Mouse (Mus musculus) liver, embryonic 12.5 days (tissue): Measurements from ENCODE around the gene Spem2. TPM values are rescaled to one million over a fixed set of nuclear protein-coding genes. Genes with fewer than 3 reads are reported as not detected.
A peak's percentile ranks its signal among the peaks of the same experiment; 100 is the strongest.

Experiments used
- ATAC-seq: fragments of 200-750 bp; cut with Nextera tagmentation; 2 replicates; pipeline ENCODE4 v1.8.0; 2017; ENCODE audit warnings: moderate number of reproducible peaks, mild to moderate bottlenecking, moderate library complexity
- H3K27ac ChIP-seq: fragments of 300-500 bp; sonication (generic); 2 replicates; pipeline ENCODE4 v1.5.1; 2016; ENCODE audit warnings: mild to moderate bottlenecking
- H3K27me3 ChIP-seq: fragments of 300-500 bp; sonication (generic); replicated peaks from 2 replicates; pipeline ENCODE4 v1.6.1; 2016; ENCODE audit warnings: mild to moderate bottlenecking, moderate library complexity
- H3K36me3 ChIP-seq: fragments of 300-500 bp; sonication (generic); 2 replicates; pipeline ENCODE4 v1.6.1; 2016; ENCODE audit warnings: mild to moderate bottlenecking, moderate library complexity
- H3K4me1 ChIP-seq: fragments of 300-500 bp; sonication (generic); 2 replicates; pipeline ENCODE4 v1.6.1; 2016
- H3K4me2 ChIP-seq: fragments of 300-500 bp; sonication (generic); 2 replicates; pipeline ENCODE4 v1.6.1; 2016; ENCODE audit warnings: mild to moderate bottlenecking, moderate library complexity
- H3K4me3 ChIP-seq: fragments of 300-500 bp; sonication (generic); 2 replicates; pipeline ENCODE4 v1.5.1; 2016; ENCODE audit warnings: mild to moderate bottlenecking, moderate library complexity
- H3K9ac ChIP-seq: fragments of 300-500 bp; sonication (generic); 2 replicates; pipeline ENCODE4 v1.6.1; 2016; ENCODE audit warnings: mild to moderate bottlenecking, moderate library complexity
- H3K9me3 ChIP-seq: fragments of 300-500 bp; sonication (generic); replicated peaks from 2 replicates; pipeline ENCODE4 v1.6.1; 2016; ENCODE audit warnings: mild to moderate bottlenecking, moderate library complexity
- WGBS: fragments of 180-500 bp; shearing (Covaris S2); methylation state at CpG from one replicate; pipeline ENCODE4 v1.1.7; 2016; ENCODE audit not compliant: insufficient replicate concordance; 5-methylcytosine and 5-hydroxymethylcytosine counted together
- polyA plus RNA-seq: library from polyadenylated mRNA; unstranded; fragments of >200 nt; fragmentation: Nextera tagmentation; extraction: Ambion mirVana; gene quantifications from 2 replicates; pipeline ENCODE4 v1.2.1, GENCODE M21; 2016

The Spem2 gene
- polyA plus RNA-seq, 1 experiment from 2014 or later = not detected

GRCm38 (mm10) chr11:69795168-69795982 lies 22.9 kb downstream of the Spem2 start, which contains the start of gene Chrnb1:
TSS of gene Chrnb1 (minus strand) at chr11:69795943.
- Histone ChIP-seq H3K27me3 (peaks cover 70% of the 10 kb centered on the region), H3K36me3 (no peaks in the 10 kb centered on the region), H3K9me3 (no peaks in the 10 kb centered on the region), H3K4me1 (peaks cover 20% of the 10 kb centered on the region), H3K27ac (no peak within 1 kb of the TSS), H3K9ac (peak within 1 kb of the TSS; percentile 64), H3K4me3 (peak within 1 kb of the TSS; percentile 54), H3K4me2 (peak within 1 kb of the TSS; percentile 88)
- ATAC-seq = peak; percentile 99
- WGBS = 2% methylated on average over 52 of the region's 52 CpGs

GRCm38 (mm10) chr11:69793429-69793828 lies 24.8 kb downstream of the Spem2 start:
- no peak for ATAC-seq
- Histone ChIP-seq H3K9me3 (no peaks in the 10 kb centered on the region), H3K36me3 (no peaks in the 10 kb centered on the region), H3K27ac (no peak overlapping the region), H3K4me2 (no peak overlapping the region), H3K4me3 (no peak overlapping the region), H3K27me3 (peaks cover 51% of the 10 kb centered on the region), H3K9ac (no peak overlapping the region), H3K4me1 (peaks cover 14% of the 10 kb centered on the region)
- WGBS = 40% methylated on average over 5 of the region's 5 CpGs

- no peak overlapping the region for H3K4me2 ChIP-seq
- no peak overlapping the region for H3K4me3 ChIP-seq
- H3K9ac ChIP-seq = no peak overlapping the region
- 51% methylated on average over 5 of the region's 5 CpGs for WGBS
- peaks cover 14% of the 10 kb centered on the region for H3K4me1 ChIP-seq
- no peaks in the 10 kb centered on the region for H3K9me3 ChIP-seq
- H3K27ac ChIP-seq = no peak overlapping the region
- ATAC-seq = no peak
- H3K36me3 ChIP-seq = no peaks in the 10 kb centered on the region
- peaks cover 31% of the 10 kb centered on the region for H3K27me3 ChIP-seq
Observed at GRCm38 (mm10) chr11:69791420-69791819, 26.8 kb downstream of the Spem2 start.

DNA sequence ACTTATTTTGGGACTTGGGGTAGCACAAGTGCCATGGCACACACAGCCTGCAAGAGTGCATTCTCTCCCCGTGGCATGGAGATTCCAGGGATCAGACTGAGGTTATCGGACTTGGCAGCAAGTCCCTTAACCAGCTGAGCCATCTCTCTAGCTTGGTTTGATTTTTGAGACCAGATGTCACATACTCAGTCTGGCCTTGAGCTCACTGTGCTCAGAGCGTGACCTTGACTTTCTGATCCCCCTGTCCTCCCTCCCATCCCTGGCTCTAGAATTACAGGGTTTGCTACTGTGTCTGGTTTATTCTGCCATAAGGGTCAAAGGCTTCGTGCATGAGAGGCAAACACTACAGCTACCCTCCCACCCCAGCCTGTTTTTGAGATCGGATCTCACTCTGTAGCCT lies 28.8 kb downstream of the Spem2 start:
- no peaks in the 10 kb centered on the region for H3K36me3 ChIP-seq
- H3K4me3 ChIP-seq = no peak overlapping the region
- no peak overlapping the region for H3K27ac ChIP-seq
- WGBS = 55% methylated on average over 5 of the region's 5 CpGs
- H3K27me3 ChIP-seq = peaks cover 23% of the 10 kb centered on the region
- H3K4me2 ChIP-seq = no peak overlapping the region
- peaks cover 10% of the 10 kb centered on the region for H3K4me1 ChIP-seq
- no peaks in the 10 kb centered on the region for H3K9me3 ChIP-seq
- no peak overlapping the region for H3K9ac ChIP-seq
- ATAC-seq = no peak

DNA sequence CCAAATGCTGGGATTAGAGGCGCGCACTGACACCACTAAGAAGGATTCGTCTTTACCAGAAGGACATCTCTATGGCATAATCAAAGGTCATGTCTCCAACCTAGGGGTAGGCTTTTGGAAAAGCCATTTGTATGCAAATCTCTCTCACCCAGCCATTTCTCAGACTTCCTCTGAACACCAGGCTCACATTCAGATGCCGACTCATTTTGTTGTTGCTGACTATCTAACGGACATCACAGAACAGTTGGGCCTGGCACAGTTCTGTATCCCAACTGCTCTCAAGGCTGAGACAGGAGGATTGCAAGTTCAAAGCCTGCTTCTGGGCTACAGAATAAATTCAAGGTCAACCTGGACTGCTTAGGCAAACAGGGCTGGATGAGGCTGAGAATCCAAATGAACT lies 31.0 kb downstream of the Spem2 start:
- no peak for ATAC-seq
- no peak overlapping the region for H3K4me2 ChIP-seq
- WGBS = 71% methylated on average over 5 of the region's 5 CpGs
- no peaks in the 10 kb centered on the region for H3K36me3 ChIP-seq
- no peak overlapping the region for H3K4me3 ChIP-seq
- peaks cover 12% of the 10 kb centered on the region; the same call in 1 of the 2 replicates for H3K27me3 ChIP-seq
- H3K4me1 ChIP-seq = peaks cover 14% of the 10 kb centered on the region
- H3K27ac ChIP-seq = no peak overlapping the region
- H3K9ac ChIP-seq = no peak overlapping the region
- no peaks in the 10 kb centered on the region for H3K9me3 ChIP-seq

DNA sequence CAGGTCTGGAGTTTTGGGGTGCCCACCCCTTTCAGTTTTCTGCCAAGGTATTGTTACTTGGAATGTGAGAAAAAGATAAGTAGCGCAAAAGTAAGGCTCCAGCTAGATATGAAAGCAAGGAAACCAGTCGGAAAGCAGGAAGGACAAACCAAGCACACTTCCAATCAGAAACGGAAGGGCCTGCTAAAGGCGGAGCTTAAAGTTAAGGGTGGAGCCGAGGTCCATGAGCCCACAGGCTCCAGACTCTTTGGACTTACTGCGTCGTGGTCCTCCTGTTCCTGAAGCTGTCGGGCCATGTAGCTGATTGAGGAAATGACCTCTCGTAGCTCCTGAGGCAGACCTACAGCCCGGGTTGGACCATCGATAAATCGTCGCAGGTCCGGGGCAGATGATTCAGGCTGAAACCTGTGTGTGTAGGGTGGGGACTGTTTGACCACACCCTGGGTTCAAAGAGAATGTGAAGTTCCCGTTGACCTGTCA lies 33.4 kb downstream of the Spem2 start:
- peak; percentile 84 for ATAC-seq
- WGBS = 8% methylated on average over 15 of the region's 15 CpGs
- peak overlapping the region; percentile 50 for H3K9ac ChIP-seq
- H3K27ac ChIP-seq = peak overlapping the region; percentile 52
- peak overlapping the region; percentile 65 for H3K4me2 ChIP-seq
- H3K4me1 ChIP-seq = peaks cover 14% of the 10 kb centered on the region
- H3K27me3 ChIP-seq = peaks cover 28% of the 10 kb centered on the region
- H3K4me3 ChIP-seq = peak overlapping the region; percentile 46
- H3K9me3 ChIP-seq = no peaks in the 10 kb centered on the region
- no peaks in the 10 kb centered on the region for H3K36me3 ChIP-seq

- Histone ChIP-seq H3K4me1 (peaks cover 20% of the 10 kb centered on the region), H3K27ac (no peak overlapping the region), H3K36me3 (peaks cover 6% of the 10 kb centered on the region; the same call in 1 of the 2 replicates), H3K4me3 (no peak overlapping the region), H3K9me3 (no peaks in the 10 kb centered on the region), H3K9ac (no peak overlapping the region), H3K4me2 (no peak overlapping the region), H3K27me3 (peaks cover 58% of the 10 kb centered on the region)
- ATAC-seq = no peak
- WGBS = 46% methylated on average over 4 of the region's 4 CpGs
Observed at GRCm38 (mm10) chr11:69781828-69782227, 36.4 kb downstream of the Spem2 start.

DNA sequence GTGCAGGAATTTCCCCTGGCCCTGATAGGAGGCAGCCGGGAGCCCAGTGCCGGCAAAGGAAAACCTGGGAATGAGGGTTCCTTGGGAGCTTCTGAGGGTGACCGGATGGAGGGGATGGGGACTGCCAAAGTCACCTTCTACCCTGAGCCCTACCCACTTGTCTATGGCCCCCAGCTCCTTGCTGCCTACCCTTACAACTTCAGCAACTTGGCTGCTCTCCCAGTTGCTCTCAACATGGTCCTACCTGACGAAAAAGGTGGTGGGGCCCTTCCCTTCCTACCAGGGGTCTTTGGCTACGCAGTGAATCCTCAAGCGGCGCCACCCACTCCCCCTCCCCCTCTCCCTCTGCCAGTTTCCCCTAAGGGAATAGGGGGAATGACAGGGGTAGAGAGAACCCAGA lies 39.3 kb downstream of the Spem2 start:
- Histone ChIP-seq H3K36me3 (peaks cover 11% of the 10 kb centered on the region; the same call in 1 of the 2 replicates), H3K4me3 (no peak overlapping the region), H3K4me1 (peaks cover 5% of the 10 kb centered on the region; the same call in 1 of the 2 replicates), H3K4me2 (no peak overlapping the region), H3K9me3 (no peaks in the 10 kb centered on the region), H3K27ac (no peak overlapping the region), H3K9ac (no peak overlapping the region), H3K27me3 (peaks cover 81% of the 10 kb centered on the region)
- WGBS = 49% methylated on average over 7 of the region's 7 CpGs
- ATAC-seq = no peak

DNA sequence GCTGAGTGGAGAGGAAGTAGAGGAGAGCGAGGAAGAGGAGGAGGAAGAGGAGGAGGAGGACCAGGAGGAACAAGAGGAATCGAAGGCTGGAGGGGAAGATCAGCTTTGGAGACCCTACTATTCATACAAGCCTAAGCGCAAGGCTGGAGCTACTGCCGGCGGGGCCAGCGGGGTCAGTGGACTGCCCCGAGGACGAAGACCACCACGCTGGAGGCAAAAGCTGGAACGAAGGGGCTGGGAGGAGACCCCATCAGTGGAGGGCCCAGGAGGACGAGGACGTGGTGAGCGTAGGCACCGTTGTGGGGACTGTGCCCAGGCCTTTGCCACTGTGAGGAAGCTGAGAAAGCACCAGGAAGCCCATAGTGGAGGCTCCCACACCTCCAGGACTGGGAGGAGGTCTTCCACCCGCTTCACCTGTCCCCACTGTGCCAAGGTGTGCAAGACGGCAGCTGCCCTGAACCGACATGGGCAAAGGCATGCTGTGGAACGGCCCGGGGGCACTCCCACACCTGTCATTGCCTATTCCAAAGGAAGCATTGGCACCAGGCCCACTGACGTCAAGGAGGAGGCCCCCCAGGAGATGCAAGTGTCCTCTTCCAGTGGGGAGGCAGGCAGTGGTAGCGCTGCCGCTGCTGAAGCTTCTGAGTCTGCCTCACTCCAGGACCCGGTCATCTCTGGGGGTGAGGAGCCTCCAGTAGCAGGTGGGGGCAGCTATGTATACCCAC lies 39.8 kb downstream of the Spem2 start:
- Histone ChIP-seq H3K36me3 (peaks cover 11% of the 10 kb centered on the region; the same call in 1 of the 2 replicates), H3K9ac (no peak overlapping the region), H3K9me3 (no peaks in the 10 kb centered on the region), H3K27me3 (peaks cover 81% of the 10 kb centered on the region), H3K4me1 (peaks cover 5% of the 10 kb centered on the region; the same call in 1 of the 2 replicates), H3K4me2 (no peak overlapping the region), H3K4me3 (no peak overlapping the region), H3K27ac (no peak overlapping the region)
- no peak for ATAC-seq
- WGBS = 53% methylated on average over 23 of the region's 23 CpGs

DNA sequence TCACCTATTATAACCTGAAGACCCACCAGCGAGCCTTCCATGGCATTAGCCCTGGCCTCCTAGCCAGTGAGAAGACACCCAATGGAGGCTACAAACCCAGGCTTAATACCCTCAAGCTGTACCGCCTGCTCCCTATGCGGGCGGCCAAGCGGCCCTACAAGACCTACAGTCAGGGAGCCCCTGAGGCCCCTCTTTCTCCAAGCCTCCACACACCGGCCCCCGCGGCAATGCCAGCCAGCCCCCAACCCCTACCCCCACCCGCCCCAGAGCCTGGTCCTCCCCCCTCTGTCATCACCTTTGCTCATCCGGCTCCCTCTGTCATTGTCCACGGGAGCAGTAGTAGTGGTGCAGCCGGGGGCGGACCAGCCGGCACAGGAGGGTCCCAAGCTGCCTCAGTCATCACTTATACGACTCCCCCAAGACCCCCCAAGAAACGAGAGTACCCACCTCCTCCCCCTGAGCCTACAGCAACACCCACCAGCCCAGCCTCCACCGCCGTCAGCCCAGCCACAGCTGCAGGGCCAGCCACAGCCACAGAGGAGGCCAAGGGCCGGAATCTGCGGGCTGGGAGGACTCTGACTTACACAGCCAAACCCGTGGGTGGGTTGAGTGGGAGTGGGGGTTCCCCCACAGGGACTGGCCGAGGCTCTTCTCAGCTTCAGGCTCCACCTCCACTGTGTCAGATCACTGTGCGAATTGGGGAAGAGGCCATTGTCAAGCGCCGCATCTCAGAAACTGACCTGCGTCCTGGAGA lies 40.6 kb downstream of the Spem2 start:
- Histone ChIP-seq H3K36me3 (peaks cover 11% of the 10 kb centered on the region; the same call in 1 of the 2 replicates), H3K4me1 (peaks cover 5% of the 10 kb centered on the region; the same call in 1 of the 2 replicates), H3K27ac (no peak overlapping the region), H3K9ac (no peak overlapping the region), H3K9me3 (no peaks in the 10 kb centered on the region), H3K4me3 (no peak overlapping the region), H3K4me2 (no peak overlapping the region), H3K27me3 (peaks cover 76% of the 10 kb centered on the region)
- no peak for ATAC-seq
- 51% methylated on average over 26 of the region's 26 CpGs for WGBS

- peaks cover 11% of the 10 kb centered on the region; the same call in 1 of the 2 replicates for H3K36me3 ChIP-seq
- no peak overlapping the region for H3K27ac ChIP-seq
- no peak for ATAC-seq
- H3K9ac ChIP-seq = no peak overlapping the region
- no peaks in the 10 kb centered on the region for H3K9me3 ChIP-seq
- 78% methylated on average over 20 of the region's 20 CpGs for WGBS
- no peak overlapping the region for H3K4me2 ChIP-seq
- H3K4me1 ChIP-seq = peaks cover 5% of the 10 kb centered on the region; the same call in 1 of the 2 replicates
- H3K27me3 ChIP-seq = peaks cover 65% of the 10 kb centered on the region
- no peak overlapping the region for H3K4me3 ChIP-seq
Observed at GRCm38 (mm10) chr11:69776488-69776887, 41.8 kb downstream of the Spem2 start.
